Mouse (Mus musculus) layer of hippocampus, adult 2 months (tissue): Measurements from ENCODE around the gene Fnip1. TPM values are rescaled to one million over a fixed set of nuclear protein-coding genes. Genes with fewer than 3 reads are reported as not detected.
A peak's percentile ranks its signal among the peaks of the same experiment; 100 is the strongest.

Experiments
- DNase-seq, 2 experiments: peaks; one replicate each; pipeline ENCODE4 v3.0.0; 2022; ENCODE audit warnings: low spot score in 2 of 2
- H3K27ac ChIP-seq: fragments of 200-600 bp; 2 replicates; pipeline ENCODE4 v1.8.1; 2022
- H3K4me3 ChIP-seq: fragments of 200-600 bp; 2 replicates; pipeline ENCODE4 v1.8.1; 2022; ENCODE audit warnings: mild to moderate bottlenecking
- CTCF ChIP-seq: fragments of 200-600 bp; conservative IDR thresholded peaks from 2 replicates; pipeline ENCODE4 v1.8.1; 2022; ENCODE audit warnings: antibody characterized with exemption, mild to moderate bottlenecking, moderate library complexity
- total RNA-seq, 2 experiments: library from RNA; stranded (reverse); gene quantifications; 2 replicates each; pipeline ENCODE4 v1.2.3; 2021

Gene Fnip1
- total RNA-seq, 2 experiments from 2014 or later, result 34.5 to 34.9 TPM

DNA sequence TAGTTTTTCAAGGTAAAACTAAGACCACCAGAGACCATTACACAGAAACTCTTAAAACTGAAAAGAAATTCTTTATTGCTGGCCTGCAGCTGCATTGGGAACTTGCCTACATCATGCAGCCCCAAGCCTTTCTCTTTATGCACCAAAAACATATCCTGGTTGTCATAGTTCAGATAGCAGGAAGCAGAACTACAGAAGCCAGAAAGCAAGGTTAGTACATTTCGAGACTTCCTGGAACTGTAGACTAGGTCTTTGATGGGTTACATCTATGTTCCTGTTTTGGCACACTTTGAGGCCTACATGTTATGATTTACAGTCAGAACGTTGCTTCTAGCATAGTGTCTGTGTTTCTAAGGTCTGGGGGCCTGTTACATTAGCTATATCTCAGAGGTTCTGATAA is 95.8 kb downstream of the Fnip1 start:
- TF ChIP-seq CTCF, result no peak
- H3K4me3 ChIP-seq, result no peak overlapping the region
- no peak overlapping the region for H3K27ac ChIP-seq
- no peak for DNase-seq

DNA sequence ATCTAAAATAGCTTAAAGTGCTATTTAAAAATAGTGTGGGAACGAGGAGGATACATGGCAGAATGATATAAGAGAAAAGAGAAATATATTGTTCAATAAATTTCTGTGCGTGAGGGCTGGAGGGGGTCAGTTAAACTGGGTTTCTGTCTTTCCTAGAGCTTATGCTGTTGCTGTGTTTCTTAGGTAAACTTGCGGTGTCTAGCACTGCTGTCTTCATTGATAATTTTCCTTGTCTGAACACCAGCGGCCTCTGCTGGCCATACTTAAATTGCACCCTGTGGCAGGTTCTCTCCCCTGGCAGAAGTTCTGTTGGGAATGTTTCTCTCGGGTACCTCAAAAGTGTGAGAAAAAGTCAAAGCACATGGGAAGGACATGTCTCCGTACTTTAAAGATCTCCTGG is 96.9 kb downstream of the Fnip1 start:
- TF ChIP-seq CTCF, result peak; percentile 95
- H3K4me3 ChIP-seq, result no peak overlapping the region
- DNase-seq, result peak; percentile 13 to 82

DNA sequence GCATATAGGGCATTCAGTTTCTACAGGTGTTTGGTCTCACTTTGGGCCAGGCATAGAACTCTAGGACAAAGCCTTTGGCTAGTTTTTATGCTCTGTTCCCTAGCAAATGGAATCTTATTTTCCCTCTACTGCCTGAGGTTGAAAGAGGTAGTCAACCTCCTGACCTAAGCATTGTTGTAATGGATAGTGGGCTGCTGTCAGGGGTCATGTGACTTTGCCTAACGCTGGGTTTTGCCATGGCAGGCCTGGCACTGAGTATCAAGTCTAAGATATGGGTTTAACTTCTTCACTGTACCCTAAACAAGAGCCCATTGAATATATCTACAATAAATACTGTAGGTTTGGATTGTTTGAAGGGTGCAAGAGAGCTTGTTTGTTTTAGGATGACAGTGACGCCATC is 101.0 kb downstream of the Fnip1 start:
- H3K4me3 ChIP-seq, result no peak overlapping the region
- DNase-seq, result no peak
- no peak overlapping the region for H3K27ac ChIP-seq
- TF ChIP-seq CTCF, result no peak

More for the DNA sequence above, 96.9 kb downstream of the Fnip1 start:
- H3K27ac ChIP-seq, result no peak overlapping the region

DNA sequence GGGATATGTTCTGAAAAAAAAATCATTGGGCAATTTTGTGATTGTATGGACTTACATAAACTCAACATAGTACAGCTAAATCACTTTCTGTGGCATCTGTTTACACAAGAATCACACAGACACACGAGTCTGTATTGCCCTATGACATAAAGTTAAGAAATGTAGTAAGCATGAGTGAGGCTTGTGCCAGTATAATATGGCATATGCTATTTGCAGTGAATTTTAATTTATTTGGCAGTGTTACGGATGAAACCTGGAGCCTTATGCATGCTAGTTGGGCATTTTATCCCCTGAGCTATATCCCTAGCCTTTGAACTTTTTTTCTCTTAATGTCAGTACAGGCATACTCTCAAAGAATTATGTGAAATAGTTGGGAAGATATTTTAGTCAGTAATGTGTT is 101.5 kb downstream of the Fnip1 start:
- Histone ChIP-seq H3K27ac (peak overlapping the region; percentile 40; the same call in 1 of the 2 replicates), H3K4me3 (no peak overlapping the region)
- no peak for DNase-seq
- TF ChIP-seq CTCF, result no peak

DNA sequence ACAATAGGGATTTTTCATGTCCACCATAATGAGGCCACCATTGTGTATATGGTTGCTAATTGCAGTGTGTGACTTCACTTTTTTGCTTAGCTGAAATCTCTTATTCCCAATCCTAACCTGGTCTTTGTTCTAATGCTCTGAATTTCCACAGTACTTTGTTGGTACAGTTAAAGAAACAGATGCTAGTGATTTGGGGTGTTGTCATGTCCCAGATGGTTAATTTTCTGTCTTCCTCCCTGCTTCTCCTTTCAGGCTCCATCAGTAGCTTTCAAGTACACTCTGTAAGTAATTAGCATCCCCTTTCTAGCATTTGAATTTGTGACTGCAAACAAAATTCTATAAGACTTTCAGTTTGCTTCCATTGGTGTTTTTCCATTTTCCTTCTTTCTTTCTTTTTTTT is 102.3 kb downstream of the Fnip1 start:
- TF ChIP-seq CTCF, result no peak
- H3K27ac ChIP-seq, result peak overlapping the region; percentile 40
- H3K4me3 ChIP-seq, result no peak overlapping the region
- DNase-seq, result peak in 1 of 2 experiments; percentile 19

DNA sequence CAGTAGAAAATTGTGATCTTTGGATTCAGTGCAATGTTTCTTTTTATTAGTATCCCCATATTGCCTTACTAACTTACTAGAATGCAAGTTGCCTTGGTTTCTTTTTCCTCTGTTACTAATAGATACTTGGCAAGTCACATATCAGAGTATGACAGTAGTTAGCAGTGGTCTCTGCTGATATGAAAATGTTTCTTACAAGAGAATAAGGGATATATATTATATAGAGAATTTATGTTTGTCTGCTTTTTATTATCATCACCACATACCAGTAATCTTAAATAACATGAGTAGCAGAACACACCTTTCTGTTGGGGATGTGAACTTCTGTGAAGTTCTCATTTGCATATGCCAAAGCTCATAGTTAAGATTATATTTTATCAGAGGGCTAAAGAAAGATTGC is 104.4 kb downstream of the Fnip1 start:
- no peak overlapping the region for H3K4me3 ChIP-seq
- H3K27ac ChIP-seq, result no peak overlapping the region
- TF ChIP-seq CTCF, result no peak
- DNase-seq, result no peak

DNA sequence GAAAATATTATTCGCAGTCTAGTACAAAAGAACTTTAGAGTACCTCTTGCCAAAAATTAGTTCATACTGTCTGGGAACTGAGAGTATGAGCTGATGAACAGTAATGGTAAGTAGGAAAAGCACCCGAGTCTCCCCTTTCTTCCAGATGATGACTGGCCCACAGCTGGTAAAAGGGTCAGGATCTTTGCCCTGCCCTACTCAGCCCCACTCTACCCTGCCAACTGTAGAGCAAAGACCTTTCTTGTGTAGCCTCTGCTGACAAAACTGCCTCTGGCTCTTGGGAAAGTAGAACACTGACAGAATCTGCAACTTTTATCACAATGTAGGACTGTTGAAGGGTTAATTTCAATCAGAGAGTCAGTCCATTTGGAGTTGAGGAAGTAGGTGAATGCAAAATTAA is 117.0 kb downstream of the Fnip1 start:
- Histone ChIP-seq H3K4me3 (no peak overlapping the region), H3K27ac (no peak overlapping the region)
- no peak for DNase-seq
- TF ChIP-seq CTCF, result no peak

DNA sequence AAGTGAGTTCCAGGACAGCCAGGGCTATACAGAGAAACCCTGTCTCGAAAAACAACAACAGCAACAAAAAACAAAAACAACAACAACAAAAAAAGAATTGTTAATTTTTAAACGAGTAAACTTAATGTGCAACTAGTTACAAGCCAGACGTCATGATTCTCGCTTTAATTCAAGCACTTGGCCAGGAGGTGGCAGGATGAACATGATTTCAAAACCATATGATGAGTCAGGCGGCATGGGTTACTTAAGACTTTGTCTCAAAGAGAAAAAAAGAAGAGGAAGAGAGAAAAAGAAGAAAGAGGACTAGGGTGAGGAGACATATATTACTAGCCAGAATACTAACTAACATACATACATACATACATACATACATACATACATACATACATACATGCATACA is 124.8 kb downstream of the Fnip1 start:
- no peak overlapping the region for H3K27ac ChIP-seq
- peak; percentile 68 for TF ChIP-seq CTCF
- no peak overlapping the region for H3K4me3 ChIP-seq
- peak; percentile 23 to 25 for DNase-seq

Other genes starting within 250 kb of the Fnip1 start
- not detected for gene Csf2, start 188.5 kb upstream of the Fnip1 start, total RNA-seq
- gene Il3, start 170.9 kb upstream of the Fnip1 start, total RNA-seq, result not detected
- 100 to 1,000 TPM; 188 to 202 TPM for gene Acsl6, start 134.4 kb upstream of the Fnip1 start, total RNA-seq
- gene Meikin, start 67.5 kb upstream of the Fnip1 start, total RNA-seq, result not detected
- 10 to 100 TPM; 42.9 to 53.3 TPM for gene Rapgef6, start 84.6 kb downstream of the Fnip1 start, total RNA-seq